Mouse (Mus musculus) liver, embryonic 15.5 days (tissue): ENCODE measurements at regions not wholly inside any gene's neighbourhood (a gene's known extent, or its start where the extent isn't known, plus 50 kb on each side); places are given as distances from the start of the nearest gene placed in this dataset.

Experiments used
- ATAC-seq: fragments of 200-750 bp; cut with Nextera tagmentation; 2 replicates; pipeline ENCODE4 v1.8.0; 2017; ENCODE audit warnings: moderate number of reproducible peaks, mild to moderate bottlenecking, moderate library complexity; ENCODE audit not compliant: insufficient read depth
- H3K27ac ChIP-seq: fragments of 300-500 bp; sonication (generic); replicated peaks from 2 replicates; pipeline ENCODE4 v1.5.1; 2015; ENCODE audit warnings: mild to moderate bottlenecking, inconsistent platforms
- H3K27me3 ChIP-seq: fragments of 300-500 bp; sonication (generic); 2 replicates; pipeline ENCODE4 v1.6.1; 2015; ENCODE audit warnings: mild to moderate bottlenecking, inconsistent platforms
- H3K36me3 ChIP-seq: fragments of 300-500 bp; sonication (generic); replicated peaks from 2 replicates; pipeline ENCODE4 v1.6.1; 2015; ENCODE audit warnings: moderate library complexity, mild to moderate bottlenecking, inconsistent platforms
- H3K4me1 ChIP-seq: fragments of 300-500 bp; sonication (generic); replicated peaks from 2 replicates; pipeline ENCODE4 v1.6.1; 2015; ENCODE audit warnings: inconsistent platforms
- H3K4me2 ChIP-seq: fragments of 300-500 bp; sonication (generic); 2 replicates; pipeline ENCODE4 v1.6.1; 2015; ENCODE audit warnings: moderate library complexity, mild to moderate bottlenecking, inconsistent platforms
- H3K4me3 ChIP-seq: fragments of 300-500 bp; sonication (generic); replicated peaks from 2 replicates; pipeline ENCODE4 v1.5.1; 2015; ENCODE audit warnings: mild to moderate bottlenecking, inconsistent platforms
- H3K9ac ChIP-seq: fragments of 300-500 bp; sonication (generic); 2 replicates; pipeline ENCODE4 v1.6.1; 2015; ENCODE audit warnings: moderate library complexity, mild to moderate bottlenecking, inconsistent platforms
- H3K9me3 ChIP-seq: fragments of 300-500 bp; sonication (generic); replicated peaks from 2 replicates; pipeline ENCODE4 v1.6.1; 2016; ENCODE audit warnings: inconsistent platforms
- WGBS: fragments of 180-500 bp; shearing (Covaris S2); methylation state at CpG from one replicate; pipeline ENCODE4 v1.1.7; 2015; ENCODE audit warnings: mixed read lengths; ENCODE audit not compliant: insufficient replicate concordance; 5-methylcytosine and 5-hydroxymethylcytosine counted together

DNA sequence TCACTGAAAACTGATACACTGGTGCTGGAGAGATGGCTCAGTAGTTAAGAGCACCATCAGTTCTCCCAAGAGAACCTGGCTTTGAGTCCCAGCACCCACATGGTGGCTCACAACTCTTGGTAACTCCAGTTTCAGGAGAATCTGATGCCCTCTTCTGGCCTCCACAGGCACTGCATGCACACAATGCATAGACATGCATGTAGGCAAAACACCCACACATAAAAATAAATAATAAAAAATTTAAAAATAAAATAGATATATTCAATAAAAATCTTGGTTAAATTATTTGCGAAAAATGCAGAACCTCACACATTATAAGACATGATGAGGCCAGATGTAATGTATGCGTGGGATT, 123.4 kb upstream of the Ccnd2 start:
- Histone ChIP-seq H3K4me2 (no peak overlapping the region), H3K36me3 (no peaks in the 10 kb centered on the region), H3K4me1 (no peaks in the 10 kb centered on the region), H3K9me3 (no peaks in the 10 kb centered on the region), H3K27me3 (0 out of 2 replicates have a peak, but pooled peaks cover under 1% of the 10 kb centered on the region), H3K9ac (no peak overlapping the region), H3K27ac (no peak overlapping the region), H3K4me3 (no peak overlapping the region)
- WGBS, result 71% methylated on average over 2 of the region's 2 CpGs
- no peak for ATAC-seq

DNA sequence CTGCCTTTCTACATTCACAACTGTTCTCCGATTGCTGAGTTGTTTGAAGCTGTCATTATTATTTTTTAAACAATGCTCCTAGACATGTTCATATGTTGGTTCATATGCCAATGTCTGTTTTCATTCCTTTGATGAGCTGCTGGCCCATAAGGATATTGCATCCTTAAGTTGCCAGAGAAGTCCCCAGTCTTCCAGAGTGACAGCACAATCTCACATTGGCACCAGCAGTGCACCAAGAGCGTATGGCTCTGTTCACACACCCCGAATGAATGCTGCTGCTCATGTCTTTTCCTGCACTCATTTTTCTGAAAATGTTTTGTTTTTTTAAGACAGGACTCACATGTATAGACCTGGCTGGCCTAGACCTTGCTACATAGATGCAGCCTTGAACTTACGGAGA, 124.4 kb upstream of the Ccnd2 start:
- no peak overlapping the region for H3K4me3 ChIP-seq

DNA sequence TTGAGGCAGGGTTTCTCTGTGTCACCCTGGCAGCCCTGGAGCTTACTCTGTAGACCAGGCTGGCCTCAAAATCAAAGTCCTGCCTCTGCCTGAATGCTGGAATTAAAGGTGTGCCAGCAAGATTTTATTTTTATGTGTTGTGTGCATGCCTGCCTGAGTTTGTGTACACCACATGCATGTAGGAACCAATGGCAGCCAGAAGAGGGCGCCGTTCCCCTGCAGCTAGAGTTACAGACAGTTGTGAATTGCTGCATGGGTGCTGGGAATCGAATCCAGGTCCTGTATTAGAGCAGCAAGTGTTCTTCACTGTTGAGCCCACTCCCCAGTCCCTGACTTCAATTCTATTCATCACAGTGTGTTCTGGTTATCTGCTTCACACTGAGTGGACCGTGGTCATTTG, 126.4 kb upstream of the Ccnd2 start:
- 65% methylated on average over 4 of the region's 4 CpGs for WGBS

More for the DNA sequence above, 124.4 kb upstream of the Ccnd2 start:
- no peak overlapping the region for H3K27ac ChIP-seq
- no peaks in the 10 kb centered on the region for H3K27me3 ChIP-seq
- H3K36me3 ChIP-seq, result no peaks in the 10 kb centered on the region
- H3K9me3 ChIP-seq, result no peaks in the 10 kb centered on the region
- H3K4me2 ChIP-seq, result no peak overlapping the region
- WGBS, result 80% methylated on average over 4 of the region's 4 CpGs
- H3K4me1 ChIP-seq, result no peaks in the 10 kb centered on the region
- no peak for ATAC-seq
- no peak overlapping the region for H3K9ac ChIP-seq

DNA sequence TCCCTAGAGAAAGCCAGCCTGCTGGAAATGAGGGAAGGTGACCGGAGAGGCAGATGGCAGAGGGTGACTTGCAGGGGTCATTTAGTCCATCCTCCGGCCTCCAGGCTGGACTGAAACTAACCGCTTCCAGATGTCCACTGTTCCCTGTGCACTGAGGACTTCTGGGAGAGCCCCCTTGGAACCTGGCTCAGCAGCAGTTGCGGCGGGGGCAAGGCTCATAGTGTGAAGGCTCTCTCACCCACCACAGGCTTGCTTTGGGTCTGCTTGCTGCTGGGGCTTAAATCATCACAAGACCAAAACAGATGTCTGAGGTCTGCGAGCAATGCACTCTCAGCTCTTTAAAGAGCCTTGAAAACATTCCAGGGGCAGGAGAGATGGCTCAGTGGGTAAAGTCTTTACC, 132.2 kb upstream of the Ccnd2 start:
- Histone ChIP-seq H3K9ac (no peak overlapping the region), H3K27ac (no peak overlapping the region), H3K4me3 (no peak overlapping the region), H3K36me3 (no peaks in the 10 kb centered on the region), H3K4me2 (no peak overlapping the region), H3K9me3 (no peaks in the 10 kb centered on the region), H3K27me3 (peaks cover 34% of the 10 kb centered on the region), H3K4me1 (peaks cover 5% of the 10 kb centered on the region; the same call in 1 of the 2 replicates)
- WGBS, result 66% methylated on average over 6 of the region's 6 CpGs
- ATAC-seq, result no peak

More for the DNA sequence above, 126.4 kb upstream of the Ccnd2 start:
- Histone ChIP-seq H3K9me3 (no peaks in the 10 kb centered on the region), H3K27ac (no peak overlapping the region), H3K4me2 (no peak overlapping the region), H3K36me3 (no peaks in the 10 kb centered on the region), H3K9ac (no peak overlapping the region), H3K4me1 (no peaks in the 10 kb centered on the region), H3K27me3 (peaks cover 11% of the 10 kb centered on the region), H3K4me3 (no peak overlapping the region)
- ATAC-seq, result no peak

DNA sequence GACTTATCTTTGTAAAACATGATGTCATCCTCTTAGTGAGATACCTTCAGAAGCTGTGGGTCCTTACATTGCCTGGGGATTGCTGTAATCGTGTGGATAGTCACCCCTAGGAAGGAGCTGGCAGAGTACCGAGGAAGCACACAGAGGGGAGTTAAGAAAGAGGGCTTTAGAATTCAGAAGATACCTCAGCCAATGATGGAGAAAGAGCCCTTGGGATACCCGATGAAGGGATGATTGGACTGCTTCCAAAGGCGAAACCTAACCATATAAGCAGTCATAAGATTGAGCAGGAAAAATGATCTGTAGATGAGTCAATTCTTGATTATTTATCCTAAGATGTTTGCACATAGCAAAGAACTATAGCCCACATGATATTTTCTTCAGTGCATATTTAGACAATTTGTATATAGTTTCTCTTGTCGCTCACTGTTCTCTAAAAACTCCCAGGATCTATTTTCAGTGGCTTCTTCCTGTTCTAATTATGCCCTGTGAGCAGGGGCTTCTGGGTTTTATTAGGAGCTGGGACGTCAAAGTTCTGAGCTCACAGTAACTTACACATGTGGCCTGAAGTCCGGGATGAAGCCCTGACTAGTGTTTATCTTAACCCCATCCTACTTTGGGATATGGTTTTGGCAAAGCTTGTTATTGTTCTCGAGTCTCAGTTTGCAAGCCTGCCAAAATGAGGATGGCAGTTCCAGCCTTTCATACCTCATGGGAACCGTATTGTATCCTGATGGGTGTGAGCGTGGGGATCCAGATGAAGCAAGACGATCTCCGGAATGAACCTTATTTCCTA, 134.9 kb upstream of the Ccnd2 start:
- Histone ChIP-seq H3K36me3 (no peaks in the 10 kb centered on the region), H3K9ac (no peak overlapping the region), H3K27me3 (peaks cover 55% of the 10 kb centered on the region), H3K4me2 (no peak overlapping the region), H3K9me3 (no peaks in the 10 kb centered on the region), H3K4me1 (peaks cover 5% of the 10 kb centered on the region; the same call in 1 of the 2 replicates), H3K27ac (no peak overlapping the region), H3K4me3 (no peak overlapping the region)
- ATAC-seq, result no peak
- WGBS, result 55% methylated on average over 12 of the region's 12 CpGs

DNA sequence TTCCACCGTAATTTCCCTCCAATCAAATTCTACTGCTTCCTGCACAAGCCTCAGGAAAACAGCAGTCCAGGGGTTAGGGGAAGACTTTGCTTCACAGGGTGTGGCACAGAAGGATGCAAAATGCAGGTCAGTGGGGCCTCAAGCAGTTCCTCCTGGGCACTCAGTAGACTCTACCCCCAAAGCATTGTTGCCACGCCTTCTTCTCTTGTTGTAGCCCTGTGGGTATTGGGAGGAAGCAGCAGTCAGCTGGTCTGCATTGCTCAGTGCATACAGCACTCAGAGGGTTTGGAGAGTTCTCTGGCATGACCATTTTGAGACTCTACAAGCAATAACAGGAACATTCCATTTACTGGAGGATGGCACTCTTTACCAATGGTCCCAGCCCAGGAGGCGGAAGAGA, 137.0 kb upstream of the Ccnd2 start:
- 53% methylated on average over 3 of the region's 3 CpGs for WGBS

DNA sequence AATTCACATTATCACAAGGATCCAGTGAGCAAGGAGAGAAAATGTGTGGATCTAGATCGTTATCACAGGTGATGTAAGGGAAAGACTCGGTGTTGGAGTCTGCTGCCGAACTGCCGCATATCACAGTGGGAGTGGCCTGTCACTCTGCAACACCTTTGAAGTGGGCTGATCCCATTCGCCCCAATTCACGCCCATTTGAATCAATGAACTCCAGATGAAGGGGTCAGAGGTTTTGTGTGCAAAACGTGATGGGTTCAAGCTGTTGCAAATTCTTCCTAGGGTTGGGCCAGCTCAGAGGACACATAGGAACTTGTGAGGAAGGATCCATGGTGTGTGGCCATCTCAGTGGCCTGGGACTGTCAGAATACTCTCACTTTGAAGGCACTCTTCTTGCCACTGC, 139.9 kb upstream of the Ccnd2 start:
- no peak overlapping the region for H3K4me2 ChIP-seq
- no peak overlapping the region for H3K9ac ChIP-seq
- H3K9me3 ChIP-seq, result no peaks in the 10 kb centered on the region
- no peaks in the 10 kb centered on the region for H3K4me1 ChIP-seq
- no peaks in the 10 kb centered on the region for H3K36me3 ChIP-seq
- H3K27me3 ChIP-seq, result peaks cover 44% of the 10 kb centered on the region
- ATAC-seq, result no peak
- H3K27ac ChIP-seq, result no peak overlapping the region
- H3K4me3 ChIP-seq, result no peak overlapping the region
- WGBS, result 41% methylated on average over 7 of the region's 7 CpGs

More for the DNA sequence above, 137.0 kb upstream of the Ccnd2 start:
- peaks cover 51% of the 10 kb centered on the region for H3K27me3 ChIP-seq
- no peak overlapping the region for H3K27ac ChIP-seq
- H3K4me3 ChIP-seq, result no peak overlapping the region
- ATAC-seq, result no peak
- H3K36me3 ChIP-seq, result no peaks in the 10 kb centered on the region
- no peak overlapping the region for H3K4me2 ChIP-seq
- H3K4me1 ChIP-seq, result peaks cover 5% of the 10 kb centered on the region; the same call in 1 of the 2 replicates
- H3K9ac ChIP-seq, result no peak overlapping the region
- H3K9me3 ChIP-seq, result no peaks in the 10 kb centered on the region

DNA sequence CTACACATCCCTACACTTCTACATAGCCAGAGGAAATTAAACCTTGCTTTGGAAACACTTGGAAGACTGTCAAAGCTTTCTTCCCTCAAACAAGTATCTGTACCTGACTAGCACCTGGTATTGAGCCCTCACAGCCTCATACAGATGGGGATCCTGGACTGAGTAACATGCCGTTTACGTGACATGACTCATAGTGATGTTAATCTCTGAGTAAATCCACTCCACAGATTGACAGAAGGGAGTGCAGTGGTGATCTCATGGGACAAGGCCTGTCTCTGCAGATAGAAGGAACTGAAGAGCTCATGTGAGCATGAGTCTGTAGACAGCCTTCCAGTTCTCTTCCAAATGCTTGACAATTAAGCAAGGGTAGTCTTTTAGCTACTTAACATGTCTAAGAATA, 141.8 kb upstream of the Ccnd2 start:
- H3K9me3 ChIP-seq, result no peaks in the 10 kb centered on the region
- H3K4me2 ChIP-seq, result no peak overlapping the region
- no peak overlapping the region for H3K4me3 ChIP-seq
- no peaks in the 10 kb centered on the region for H3K4me1 ChIP-seq
- peaks cover 34% of the 10 kb centered on the region for H3K27me3 ChIP-seq
- H3K9ac ChIP-seq, result no peak overlapping the region
- WGBS, result 51% methylated on average over 2 of the region's 2 CpGs
- H3K36me3 ChIP-seq, result no peaks in the 10 kb centered on the region
- ATAC-seq, result no peak
- no peak overlapping the region for H3K27ac ChIP-seq

DNA sequence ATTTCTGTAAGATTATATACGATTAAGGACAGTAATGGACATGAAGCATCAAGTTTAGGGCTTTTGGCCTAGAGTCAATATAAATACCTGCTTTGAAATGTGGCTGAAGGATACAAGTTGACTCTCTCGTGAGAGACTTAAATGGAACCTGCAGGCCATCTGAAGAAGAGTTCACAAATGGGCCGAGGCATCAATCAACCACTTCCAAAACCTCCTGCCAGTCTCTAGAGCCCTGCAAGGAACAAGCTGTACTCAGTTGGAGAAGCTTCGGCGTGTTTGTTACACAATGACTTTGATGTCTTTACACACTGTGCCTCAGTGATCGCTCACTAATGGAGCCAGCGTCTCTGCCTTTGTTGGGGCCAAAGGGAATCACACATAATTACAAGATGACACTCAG, 146.1 kb upstream of the Ccnd2 start:
- WGBS, result 71% methylated on average over 7 of the region's 7 CpGs
- no peak overlapping the region for H3K9ac ChIP-seq
- H3K4me2 ChIP-seq, result no peak overlapping the region
- ATAC-seq, result no peak
- H3K4me3 ChIP-seq, result no peak overlapping the region
- H3K27me3 ChIP-seq, result peaks cover 14% of the 10 kb centered on the region; the same call in 1 of the 2 replicates
- no peaks in the 10 kb centered on the region for H3K4me1 ChIP-seq
- H3K36me3 ChIP-seq, result no peaks in the 10 kb centered on the region
- H3K9me3 ChIP-seq, result no peaks in the 10 kb centered on the region
- no peak overlapping the region for H3K27ac ChIP-seq

DNA sequence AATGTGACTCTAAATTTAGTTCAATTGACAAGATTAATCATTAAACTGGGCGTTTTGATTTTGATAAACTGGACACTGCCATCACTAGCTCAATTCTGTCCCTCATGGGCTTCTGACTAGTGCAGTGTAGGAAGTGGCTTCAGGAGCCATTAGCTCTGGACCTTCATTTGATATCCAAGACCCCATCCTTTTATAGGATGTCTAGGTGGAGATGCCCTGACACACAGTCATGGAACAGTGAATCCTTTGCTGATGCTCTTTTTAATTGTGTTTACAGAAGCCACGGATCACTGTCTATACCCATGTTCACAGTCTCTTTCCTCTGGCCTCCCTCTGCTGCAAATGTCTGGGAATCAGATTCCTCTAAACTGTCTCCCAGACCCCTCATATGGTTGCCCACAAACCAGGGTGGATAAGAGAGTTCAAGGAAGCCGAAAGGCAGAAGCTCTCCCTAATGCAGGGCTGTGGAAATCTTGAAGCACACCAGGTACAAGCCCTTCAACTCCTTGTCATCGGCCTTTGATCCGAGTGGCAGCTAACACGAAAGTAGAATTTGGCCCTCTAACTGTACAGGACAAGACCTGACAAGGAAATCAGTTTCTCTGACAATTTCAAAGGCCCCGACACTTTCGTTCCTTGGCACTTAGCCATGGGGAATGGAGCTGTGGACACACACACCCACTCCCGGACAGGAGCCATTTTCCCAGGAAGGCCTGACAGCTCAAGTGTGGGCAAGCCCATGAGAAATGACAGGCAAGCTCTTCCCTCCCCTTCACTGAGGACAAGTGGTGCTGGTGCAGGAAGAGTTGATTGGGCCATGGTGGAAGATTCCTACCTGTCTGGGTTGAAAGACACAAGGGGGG, 135.2 kb upstream of the Parp11 start:
- no peaks in the 10 kb centered on the region for H3K36me3 ChIP-seq
- no peak overlapping the region for H3K9ac ChIP-seq
- no peak for ATAC-seq
- no peak overlapping the region for H3K4me2 ChIP-seq
- no peaks in the 10 kb centered on the region for H3K9me3 ChIP-seq
- H3K4me3 ChIP-seq, result no peak overlapping the region
- WGBS, result 58% methylated on average over 9 of the region's 9 CpGs
- H3K27me3 ChIP-seq, result peaks cover 54% of the 10 kb centered on the region
- H3K4me1 ChIP-seq, result peaks cover 10% of the 10 kb centered on the region
- no peak overlapping the region for H3K27ac ChIP-seq

DNA sequence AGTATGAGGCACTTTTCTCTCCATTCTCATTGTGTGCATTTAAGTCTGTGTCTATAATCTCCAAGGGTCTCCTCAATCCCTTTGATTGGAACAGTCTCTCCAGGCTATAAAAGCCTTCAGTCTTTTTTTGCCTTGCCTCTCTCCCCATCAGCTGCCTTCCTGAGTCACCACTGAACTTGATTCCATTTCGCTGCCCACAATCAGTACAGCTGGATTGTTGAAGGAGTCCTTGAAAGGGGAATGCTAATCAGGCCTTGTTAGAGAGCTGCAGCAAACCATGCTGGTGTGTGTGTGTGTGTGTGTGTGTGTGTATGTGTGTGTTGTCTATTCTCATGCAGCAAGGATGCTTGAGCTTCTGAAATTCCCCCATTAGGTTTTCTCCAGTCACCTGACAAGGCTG, 129.3 kb upstream of the Parp11 start:
- no peak overlapping the region for H3K9ac ChIP-seq
- 57% methylated on average over 1 of the region's 1 CpGs for WGBS
- H3K27ac ChIP-seq, result no peak overlapping the region
- H3K36me3 ChIP-seq, result no peaks in the 10 kb centered on the region
- H3K4me1 ChIP-seq, result peaks cover 41% of the 10 kb centered on the region
- H3K27me3 ChIP-seq, result peaks cover 24% of the 10 kb centered on the region
- H3K4me2 ChIP-seq, result no peak overlapping the region
- no peak overlapping the region for H3K4me3 ChIP-seq
- ATAC-seq, result no peak
- no peaks in the 10 kb centered on the region for H3K9me3 ChIP-seq
